Mouse (Mus musculus) myocyte (in vitro differentiated cells): ENCODE data around the gene Alpk1. TPM values are rescaled to one million over a fixed set of nuclear protein-coding genes. Genes with fewer than 3 reads are reported as not detected.

Experiments
- H3K27me3 ChIP-seq: one replicate; pipeline ENCODE4 v1.6.1; 2011; ENCODE audit not compliant: control insufficient read depth, insufficient read depth, insufficient read length
- H3K36me3 ChIP-seq: one replicate; pipeline ENCODE4 v1.6.1; 2011; ENCODE audit not compliant: control insufficient read depth, insufficient read depth
- H3K4me2 ChIP-seq: one replicate; pipeline ENCODE4 v1.6.1; 2011; ENCODE audit warnings: low read depth, control low read depth
- H3K4me3 ChIP-seq: one replicate; pipeline ENCODE4 v1.5.1; 2011; ENCODE audit warnings: mild to moderate bottlenecking, control low read depth, moderate library complexity
- H3K79me2 ChIP-seq: one replicate; pipeline ENCODE4 v1.6.1; 2011; ENCODE audit not compliant: control insufficient read depth, insufficient read depth
- H3ac ChIP-seq: one replicate; pipeline ENCODE4 v1.6.1; 2011; ENCODE audit not compliant: control insufficient read depth, insufficient read length
- CEBPB ChIP-seq: IDR thresholded peaks from 2 replicates; pipeline ENCODE4 v1.6.1; 2011; ENCODE audit warnings: mild to moderate bottlenecking, moderate library complexity; ENCODE audit not compliant: poor library complexity, insufficient read depth, severe bottlenecking
- E2F4 ChIP-seq: IDR thresholded peaks from one replicate; pipeline ENCODE4 v1.6.1; 2011; ENCODE audit warnings: mild to moderate bottlenecking, control low read depth, moderate library complexity; ENCODE audit not compliant: insufficient read depth
- MAX ChIP-seq: IDR thresholded peaks from one replicate; pipeline ENCODE4 v1.6.1; 2011; ENCODE audit warnings: low read depth, mild to moderate bottlenecking, control low read depth
- MYOD1 ChIP-seq, 3 experiments: IDR thresholded peaks; one replicate each; pipeline ENCODE4 v1.6.1; 2011; ENCODE audit warnings: control low read depth in 2 of 3, low read depth in 2 of 3, mild to moderate bottlenecking in 2 of 3, moderate library complexity in 1 of 3; ENCODE audit not compliant: insufficient read length in 2 of 3, control insufficient read depth in 1 of 3
- MYOG ChIP-seq, 3 experiments: IDR thresholded peaks; one replicate each; pipeline ENCODE4 v1.6.1; 2011; ENCODE audit warnings: control low read depth in 2 of 3, low read depth in 2 of 3, mild to moderate bottlenecking in 2 of 3; ENCODE audit not compliant: insufficient read length in 2 of 3, control insufficient read depth in 1 of 3, insufficient read depth in 1 of 3
- POLR2A ChIP-seq: IDR thresholded peaks from one replicate; pipeline ENCODE4 v1.6.1; 2011; ENCODE audit warnings: low read depth, mild to moderate bottlenecking, control low read depth, moderate library complexity; ENCODE audit not compliant: insufficient read length
- POLR2AphosphoS2 ChIP-seq: IDR thresholded peaks from one replicate; pipeline ENCODE4 v1.6.1; 2011; ENCODE audit warnings: low read depth, control low read depth; ENCODE audit not compliant: insufficient read length
- REST ChIP-seq: IDR thresholded peaks from one replicate; pipeline ENCODE4 v1.6.1; 2011; ENCODE audit warnings: mild to moderate bottlenecking, control low read depth, moderate library complexity; ENCODE audit not compliant: insufficient read depth, insufficient read length
- SRF ChIP-seq: IDR thresholded peaks from one replicate; pipeline ENCODE4 v1.6.1; 2011; ENCODE audit warnings: low read depth; ENCODE audit not compliant: control insufficient read depth, insufficient read length
- TCF12 ChIP-seq: IDR thresholded peaks from one replicate; pipeline ENCODE4 v1.6.1; 2011; ENCODE audit warnings: mild to moderate bottlenecking, control low read depth; ENCODE audit not compliant: poor library complexity, insufficient read depth, severe bottlenecking
- TCF3 ChIP-seq: IDR thresholded peaks from one replicate; pipeline ENCODE4 v1.6.1; 2011; ENCODE audit warnings: low read depth, control low read depth; ENCODE audit not compliant: insufficient read length
- USF1 ChIP-seq: IDR thresholded peaks from one replicate; pipeline ENCODE4 v1.6.1; 2011; ENCODE audit warnings: low read depth, mild to moderate bottlenecking, control low read depth, moderate library complexity
- polyA plus RNA-seq: library from polyadenylated mRNA; unstranded; fragments of >200 nt; fragmentation: generic; extraction: Trizol; gene quantifications from one replicate; pipeline ENCODE4 v1.2.1, GENCODE M21; 2012; ENCODE audit warnings: missing spikeins

Gene Alpk1
- polyA plus RNA-seq, 1 experiment: 1.8 TPM

GRCm38 (mm10) chr3:127758806-127759205 lies 21.5 kb downstream of the Alpk1 start:
- Histone ChIP-seq H3ac (no peak overlapping the region), H3K36me3 (no peaks in the 10 kb centered on the region), H3K4me2 (no peak overlapping the region), H3K4me3 (no peak overlapping the region), H3K79me2 (no peaks in the 10 kb centered on the region), H3K27me3 (no peaks in the 10 kb centered on the region)
- TF ChIP-seq MYOG (IDR thresholded peaks at IDR 0.05; ENCODE audit: control insufficient read depth in 1 of 3, insufficient read depth in 1 of 3, insufficient read length in 2 of 3, low read depth in 2 of 3) (no peak), MYOD1 (IDR thresholded peaks at IDR 0.05; ENCODE audit: control insufficient read depth in 1 of 3, insufficient read length in 2 of 3, low read depth in 2 of 3) (no peak), MAX (no peak), POLR2AphosphoS2 (no peak), TCF12 (no peak), REST (no peak), SRF (no peak)

DNA sequence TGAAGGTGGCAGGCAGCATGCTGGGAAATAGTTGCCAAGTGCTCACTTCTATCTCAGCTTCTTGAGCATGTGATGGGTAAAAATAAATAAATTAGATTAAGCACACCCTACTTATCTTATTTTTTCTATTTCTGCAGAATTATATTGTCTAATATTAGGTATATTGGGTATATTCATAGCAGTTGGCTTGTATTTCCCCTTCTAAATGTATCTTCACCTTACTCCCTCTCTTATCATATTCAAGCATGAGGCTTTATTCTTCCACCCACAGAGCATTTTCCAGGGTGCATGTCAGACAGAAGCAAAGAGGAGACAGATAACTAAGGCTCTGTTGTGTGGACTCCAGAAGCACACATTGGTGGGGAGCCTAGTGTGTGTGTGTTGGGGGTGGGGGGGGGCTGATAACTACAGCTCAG lies 22.4 kb downstream of the Alpk1 start:
- Histone ChIP-seq H3K4me3 (no peak overlapping the region), H3K79me2 (no peaks in the 10 kb centered on the region), H3ac (no peak overlapping the region), H3K4me2 (no peak overlapping the region), H3K27me3 (no peaks in the 10 kb centered on the region), H3K36me3 (no peaks in the 10 kb centered on the region)
- no peak for TF ChIP-seq TCF12
- TF ChIP-seq E2F4: no peak
- no peak for TF ChIP-seq REST
- no peak for TF ChIP-seq CEBPB

GRCm38 (mm10) chr3:127756458-127756857 lies 23.9 kb downstream of the Alpk1 start:
- Histone ChIP-seq H3K4me3 (no peak overlapping the region), H3K27me3 (no peaks in the 10 kb centered on the region), H3K4me2 (no peak overlapping the region), H3K79me2 (no peaks in the 10 kb centered on the region), H3ac (no peak overlapping the region), H3K36me3 (no peaks in the 10 kb centered on the region)
- no peak for TF ChIP-seq CEBPB
- TF ChIP-seq TCF3: no peak
- no peak for TF ChIP-seq POLR2AphosphoS2
- TF ChIP-seq POLR2A: no peak
- no peak for TF ChIP-seq E2F4
- TF ChIP-seq MYOD1 (IDR thresholded peaks at IDR 0.05; ENCODE audit: control insufficient read depth in 1 of 3, insufficient read length in 2 of 3, low read depth in 2 of 3): no peak
- TF ChIP-seq TCF12: no peak
- no peak for TF ChIP-seq SRF
- TF ChIP-seq USF1: no peak
- no peak for TF ChIP-seq REST
- TF ChIP-seq MAX: no peak
- no peak for TF ChIP-seq MYOG (IDR thresholded peaks at IDR 0.05; ENCODE audit: control insufficient read depth in 1 of 3, insufficient read depth in 1 of 3, insufficient read length in 2 of 3, low read depth in 2 of 3)

- Histone ChIP-seq H3K4me2 (no peak overlapping the region), H3K79me2 (no peaks in the 10 kb centered on the region), H3ac (no peak overlapping the region), H3K36me3 (no peaks in the 10 kb centered on the region), H3K27me3 (no peaks in the 10 kb centered on the region), H3K4me3 (no peak overlapping the region)
- TF ChIP-seq TCF12: no peak
Measured at GRCm38 (mm10) chr3:127749981-127750562, 30.3 kb downstream of the Alpk1 start.

DNA sequence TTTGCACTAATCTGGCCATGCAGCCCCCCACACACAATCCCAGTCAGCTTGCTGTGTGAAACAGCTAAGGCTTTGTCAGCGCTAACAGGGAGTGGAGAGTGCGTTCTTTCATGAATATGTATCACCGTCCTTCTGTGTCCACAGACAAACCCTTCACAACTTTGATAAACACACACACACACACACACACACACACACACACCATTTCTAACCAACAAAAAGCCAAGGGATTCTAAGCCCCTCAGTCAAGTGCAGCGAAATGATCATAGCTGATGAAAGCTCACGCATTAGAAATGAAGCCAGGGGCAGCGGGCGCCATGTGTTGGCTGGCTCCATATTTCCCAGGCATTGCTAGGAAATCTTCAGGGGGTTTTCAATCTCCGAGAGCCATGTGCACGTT lies 31.1 kb downstream of the Alpk1 start:
- H3K36me3 ChIP-seq: no peaks in the 10 kb centered on the region
- no peaks in the 10 kb centered on the region for H3K79me2 ChIP-seq
- TF ChIP-seq POLR2A (no peak), TCF12 (no peak), SRF (no peak), MYOD1 (IDR thresholded peaks at IDR 0.05; ENCODE audit: control insufficient read depth in 1 of 3, insufficient read length in 2 of 3, low read depth in 2 of 3) (no peak), E2F4 (no peak), MYOG (IDR thresholded peaks at IDR 0.05; ENCODE audit: control insufficient read depth in 1 of 3, insufficient read depth in 1 of 3, insufficient read length in 2 of 3, low read depth in 2 of 3) (no peak), CEBPB (no peak), REST (no peak), MAX (no peak), USF1 (no peak), TCF3 (no peak), POLR2AphosphoS2 (no peak)
- no peak overlapping the region for H3K4me2 ChIP-seq
- H3K27me3 ChIP-seq: no peaks in the 10 kb centered on the region
- H3K4me3 ChIP-seq: no peak overlapping the region
- no peak overlapping the region for H3ac ChIP-seq

- TF ChIP-seq MYOG (IDR thresholded peaks at IDR 0.05; ENCODE audit: control insufficient read depth in 1 of 3, insufficient read depth in 1 of 3, insufficient read length in 2 of 3, low read depth in 2 of 3) (no peak), REST (no peak), CEBPB (no peak), MAX (no peak), USF1 (no peak), MYOD1 (IDR thresholded peaks at IDR 0.05; ENCODE audit: control insufficient read depth in 1 of 3, insufficient read length in 2 of 3, low read depth in 2 of 3) (no peak), TCF12 (no peak), E2F4 (no peak), POLR2AphosphoS2 (no peak), POLR2A (no peak), TCF3 (no peak), SRF (no peak)
- no peaks in the 10 kb centered on the region for H3K27me3 ChIP-seq
Measured at GRCm38 (mm10) chr3:127748644-127749043, 31.7 kb downstream of the Alpk1 start.

More at GRCm38 (mm10) chr3:127748644-127749043, 31.7 kb downstream of the Alpk1 start:
- H3K4me3 ChIP-seq: no peak overlapping the region
- no peaks in the 10 kb centered on the region for H3K79me2 ChIP-seq
- H3K4me2 ChIP-seq: no peak overlapping the region
- no peak overlapping the region for H3ac ChIP-seq
- H3K36me3 ChIP-seq: no peaks in the 10 kb centered on the region
